Mouse (Mus musculus) stomach, postnatal 0 days (tissue): ENCODE results near the gene Smbd1.
A peak's percentile ranks its signal among the peaks of the same experiment; 100 is the strongest.

ENCODE experiments used
- CTCF ChIP-seq: IDR thresholded peaks from 2 replicates; pipeline ENCODE4 v1.5.1; 2016; ENCODE audit warnings: antibody characterized with exemption, low read depth, mild to moderate bottlenecking, moderate library complexity
- EP300 ChIP-seq: optimal IDR thresholded peaks from 2 replicates; pipeline ENCODE3; 2016; ENCODE audit warnings: antibody characterized with exemption

DNA sequence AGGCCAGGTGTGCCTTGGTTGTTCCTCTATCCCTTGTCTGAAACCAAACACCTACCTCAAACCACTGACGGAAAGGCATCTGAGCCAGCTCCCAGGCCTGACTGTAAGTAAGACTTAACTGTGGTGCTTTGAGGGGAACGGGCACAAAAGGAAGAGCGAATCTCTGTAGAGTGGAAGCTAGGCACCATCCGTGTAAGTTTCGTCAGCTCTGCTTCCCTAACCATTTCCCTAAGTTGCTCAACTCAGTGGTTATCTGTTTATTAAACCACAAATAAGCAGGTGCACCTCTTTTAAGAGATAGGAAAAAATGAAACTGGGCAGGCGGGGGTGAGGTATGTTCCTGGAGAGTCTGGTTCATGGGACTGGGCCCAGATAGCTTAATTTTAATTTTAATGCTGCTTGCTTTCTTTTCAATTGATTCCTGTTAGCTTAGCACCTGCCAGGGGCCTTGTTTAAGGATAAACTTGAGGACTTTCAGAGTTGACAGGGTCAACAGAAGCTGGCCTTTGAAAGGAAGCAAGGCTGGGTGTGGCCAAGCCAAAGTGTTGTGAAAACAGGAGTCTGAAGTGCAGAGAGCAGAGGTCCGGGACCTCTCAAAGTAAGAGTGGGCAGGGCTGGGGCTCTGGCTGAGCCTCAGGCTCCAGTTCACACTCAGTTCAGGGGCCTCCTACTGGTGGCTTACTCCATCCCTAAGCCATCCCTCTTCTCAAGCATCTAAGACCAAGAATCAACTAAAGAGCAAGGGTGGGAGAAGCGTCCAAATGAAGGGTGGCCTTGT is 2.7 kb downstream of the Smbd1 start:
- TF ChIP-seq CTCF (peak; percentile 21), EP300 (no peak)
